Mouse (Mus musculus) spleen, postnatal 36 days (tissue): Measurements from ENCODE around the gene Ccnk.
A peak's percentile ranks its signal among the peaks of the same experiment; 100 is the strongest.

Source experiments
- DNase-seq, 2 experiments: peaks; one replicate each; pipeline ENCODE4 v3.0.0; 2022; ENCODE audit warnings: low spot score in 2 of 2, mixed read lengths in 1 of 2

The Ccnk gene

GRCm38 (mm10) chr12:108245579-108245978, 66.2 kb downstream of the Ccnk start:
- DNase-seq, result no peak

- DNase-seq, result no peak
These were observed 67.6 kb downstream of the Ccnk start for GRCm38 (mm10) chr12:108246759-108247500.

- no peak for DNase-seq
These were observed 69.6 kb downstream of the Ccnk start for GRCm38 (mm10) chr12:108249019-108249418.

- DNase-seq, result peak in 1 of 2 experiments; percentile 11
These were observed 70.1 kb downstream of the Ccnk start for GRCm38 (mm10) chr12:108249522-108249921.

GRCm38 (mm10) chr12:108251034-108251792, 71.8 kb downstream of the Ccnk start:
- DNase-seq, result no peak

- no peak for DNase-seq
These were observed 72.6 kb downstream of the Ccnk start for GRCm38 (mm10) chr12:108251825-108252542.
